Mouse (Mus musculus) spleen, adult 12 weeks (tissue): Measurements from ENCODE around the gene Mrpl35.

Experiments
- DNase-seq: peaks from one replicate; pipeline ENCODE4 v3.0.0; 2022; ENCODE audit warnings: low spot score

The Mrpl35 gene

DNA sequence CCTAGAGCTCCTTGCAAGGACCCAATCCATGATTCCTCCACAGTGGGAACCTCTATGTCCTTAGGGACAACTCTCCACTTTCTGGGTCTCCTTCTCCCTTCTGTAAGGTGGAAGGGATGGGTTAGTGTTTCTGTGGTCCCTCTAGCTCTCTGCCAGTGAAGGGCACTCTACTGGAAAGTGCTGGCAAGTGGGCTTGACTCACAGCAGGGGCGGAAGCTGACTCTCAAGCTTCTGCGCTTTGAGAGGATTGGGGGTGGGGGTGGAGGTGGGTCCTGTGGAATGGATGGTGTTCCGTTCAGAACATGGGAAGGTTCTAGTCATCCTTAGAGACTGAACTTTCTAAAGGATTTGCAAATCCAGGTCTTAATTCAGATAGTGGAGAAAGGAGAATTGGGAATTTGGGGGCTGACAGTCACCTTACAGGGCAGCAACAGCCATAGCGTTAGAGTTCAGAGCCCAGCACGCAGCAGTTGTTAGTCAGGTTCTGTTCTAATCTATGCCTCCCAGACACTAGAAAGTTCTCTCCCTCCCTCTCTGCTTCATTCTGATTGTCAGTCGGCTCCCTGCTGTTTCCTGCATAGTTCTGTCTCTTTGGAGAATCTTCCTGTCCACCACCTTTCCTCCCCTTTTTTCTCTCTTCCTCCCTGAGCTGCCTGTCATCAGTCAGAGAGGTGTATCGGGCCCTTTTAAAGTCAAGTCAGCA, 25.6 kb downstream of the Mrpl35 start:
- no peak for DNase-seq

- DNase-seq = no peak
Measured at GRCm38 (mm10) chr6:71799391-71799790, 27.4 kb downstream of the Mrpl35 start.

DNA sequence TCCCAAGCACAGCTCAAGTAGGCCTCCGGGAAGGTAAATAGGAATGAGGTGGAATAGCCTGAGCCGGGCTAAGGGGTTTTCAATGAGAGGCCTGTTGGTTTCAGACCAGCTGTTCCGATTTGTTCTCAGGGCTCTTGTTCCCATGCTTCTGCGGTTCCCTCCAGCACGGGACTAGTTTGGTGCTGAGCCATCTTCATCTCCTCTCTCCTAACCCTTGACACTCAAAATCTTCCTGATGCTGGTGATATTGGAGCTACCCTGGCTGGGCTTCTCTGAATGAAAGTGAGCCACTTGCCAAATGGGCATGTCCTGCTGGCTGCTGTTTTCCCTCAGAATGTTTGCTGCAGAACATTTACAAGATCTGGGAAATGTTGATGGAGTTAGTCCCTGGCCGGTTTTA, 35.0 kb downstream of the Mrpl35 start:
- no peak for DNase-seq

DNA sequence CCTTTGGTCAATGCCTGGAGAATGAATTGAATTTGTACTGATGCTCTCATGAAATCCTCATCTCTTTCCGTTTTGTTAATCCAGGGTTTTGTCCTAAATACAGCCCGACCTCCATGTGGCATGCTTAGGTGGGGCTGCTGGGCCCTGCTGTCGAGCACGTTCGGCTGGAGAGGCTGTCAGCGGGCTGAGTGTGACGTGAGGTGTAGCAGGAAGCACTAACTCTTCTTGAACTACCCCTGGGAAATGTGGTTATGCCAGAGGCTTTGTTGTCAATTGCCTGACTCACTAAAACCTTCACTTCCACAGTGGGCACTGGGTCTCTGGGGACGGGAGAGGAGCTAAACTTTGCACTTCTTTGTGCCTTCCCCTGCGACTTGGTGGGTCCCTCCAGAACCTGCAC, 38.4 kb downstream of the Mrpl35 start:
- DNase-seq = no peak

DNA sequence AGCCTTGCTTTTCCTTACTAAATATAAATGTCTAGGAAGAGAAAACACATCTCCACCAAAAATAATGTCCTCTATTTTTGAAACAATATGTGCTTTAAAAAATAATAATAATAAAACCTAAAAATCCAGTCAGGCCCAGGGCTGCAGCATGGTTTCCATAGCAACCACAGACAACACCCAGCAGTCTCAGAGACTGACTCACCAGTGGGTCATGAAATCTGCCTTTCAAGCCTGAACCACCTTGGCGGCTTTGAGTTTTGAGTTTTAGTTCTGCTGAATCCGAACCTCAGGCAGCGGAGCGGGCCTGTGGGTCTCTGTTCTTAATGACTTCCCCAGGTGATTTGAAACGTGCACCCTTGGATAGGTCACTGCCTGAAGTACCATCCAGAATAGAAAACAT, 43.6 kb downstream of the Mrpl35 start:
- DNase-seq = no peak

DNA sequence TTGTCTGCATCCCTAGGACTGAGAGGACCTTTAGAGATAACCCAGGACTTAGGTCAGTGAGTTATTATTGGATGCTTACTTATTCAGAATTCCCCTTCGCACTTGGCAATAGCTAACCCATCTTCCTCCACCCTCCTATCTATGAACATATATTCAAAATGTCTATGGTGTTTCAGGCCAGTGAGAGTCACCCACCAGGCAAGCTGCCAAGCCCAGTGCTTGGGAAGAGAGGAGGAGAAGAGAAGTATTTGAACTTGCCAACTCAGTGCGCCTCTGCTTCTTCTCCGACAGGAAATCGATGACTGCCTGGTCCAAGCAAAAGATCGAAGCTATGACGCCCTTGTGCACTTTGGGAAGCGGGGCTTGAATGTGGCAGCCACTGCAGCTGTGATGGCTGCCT, 46.3 kb downstream of the Mrpl35 start:
- DNase-seq = no peak

GRCm38 (mm10) chr6:71779831-71780230, 46.9 kb downstream of the Mrpl35 start:
- no peak for DNase-seq

- no peak for DNase-seq
Measured at GRCm38 (mm10) chr6:71778016-71778415, 48.8 kb downstream of the Mrpl35 start.

- no peak for DNase-seq
Measured at GRCm38 (mm10) chr6:71772636-71773208, 54.0 kb downstream of the Mrpl35 start.

- no peak for DNase-seq
Measured at GRCm38 (mm10) chr6:71772156-71772555, 54.6 kb downstream of the Mrpl35 start.

- DNase-seq = no peak
Measured at GRCm38 (mm10) chr6:71771282-71771681, 55.5 kb downstream of the Mrpl35 start.

- DNase-seq = no peak
Measured at GRCm38 (mm10) chr6:71770856-71771255, 55.9 kb downstream of the Mrpl35 start.

DNA sequence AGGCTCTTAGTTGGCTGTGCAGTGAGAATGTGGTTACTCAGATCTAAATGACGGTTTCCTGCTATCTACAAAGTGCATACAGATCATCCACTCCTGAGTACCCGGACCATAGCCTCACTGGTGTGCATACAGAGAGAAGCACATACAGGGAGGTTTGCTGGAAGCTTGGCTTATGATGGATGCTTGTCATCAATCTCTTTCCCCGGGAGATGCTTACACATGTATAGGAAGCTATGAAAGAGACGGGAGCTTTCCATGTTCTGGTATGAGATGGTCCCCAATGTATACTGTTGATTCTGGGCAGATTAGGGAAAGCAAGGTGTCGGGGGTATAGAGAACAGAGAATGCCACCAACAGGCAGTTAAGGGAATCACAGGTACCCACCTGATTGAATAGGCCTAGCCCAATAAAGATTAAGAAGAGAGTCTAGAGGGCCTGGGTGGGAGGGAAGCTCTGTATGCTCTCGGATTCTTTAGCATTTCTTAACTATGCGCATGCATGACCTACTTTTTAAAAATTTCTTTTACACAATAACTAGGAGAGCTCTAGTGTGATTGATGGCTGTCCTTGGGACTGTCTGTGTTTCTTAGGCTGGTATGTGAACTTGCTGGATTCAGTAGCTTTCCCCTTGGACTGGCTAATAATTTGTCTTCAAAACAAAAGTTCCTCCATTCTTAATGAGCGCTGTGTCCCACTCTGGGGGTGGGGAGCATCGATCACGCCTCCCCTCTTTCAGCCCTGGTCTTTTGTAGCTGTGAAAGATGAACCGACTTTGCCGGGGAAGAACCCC, 56.7 kb downstream of the Mrpl35 start:
- no peak for DNase-seq

DNA sequence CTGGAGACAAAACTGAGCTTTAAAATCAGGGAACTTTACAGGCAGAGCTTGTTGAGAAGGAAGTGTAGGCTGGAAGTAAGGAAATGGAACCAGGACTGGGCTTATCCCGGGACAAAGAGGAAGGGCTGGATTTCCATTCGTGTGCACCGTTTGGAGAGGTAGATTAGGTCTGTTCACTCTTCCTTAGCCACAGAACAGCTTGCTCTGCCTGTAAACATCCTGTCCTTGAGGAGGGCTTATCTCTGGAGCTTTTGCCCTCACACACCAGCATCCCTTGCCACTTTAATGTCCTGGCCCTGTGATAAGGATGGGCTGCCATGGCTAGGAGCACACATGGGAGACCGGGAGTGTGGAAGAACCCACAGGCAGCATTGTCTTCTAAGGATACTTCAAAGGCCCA, 59.0 kb downstream of the Mrpl35 start:
- DNase-seq = no peak
